Mouse (Mus musculus) adrenal gland, adult 10 weeks (tissue): Measurements from ENCODE around the gene Tcp10b. TPM values are rescaled to one million over a fixed set of nuclear protein-coding genes. Genes with fewer than 3 reads are reported as not detected.

Source experiments
- polyA plus RNA-seq: library from polyadenylated mRNA; stranded (reverse); fragments of 350-450 nt; fragmentation: Illumina TruSeq; extraction: RNeasy Lipid Tissue Mini Kit (QIAGEN cat#74804); gene quantifications from one replicate; pipeline ENCODE4 v1.2.3, GENCODE M21; 2014; ENCODE audit warnings: low read depth, low replicate concordance

The Tcp10b gene
- polyA plus RNA-seq = 0.82 TPM

DNA sequence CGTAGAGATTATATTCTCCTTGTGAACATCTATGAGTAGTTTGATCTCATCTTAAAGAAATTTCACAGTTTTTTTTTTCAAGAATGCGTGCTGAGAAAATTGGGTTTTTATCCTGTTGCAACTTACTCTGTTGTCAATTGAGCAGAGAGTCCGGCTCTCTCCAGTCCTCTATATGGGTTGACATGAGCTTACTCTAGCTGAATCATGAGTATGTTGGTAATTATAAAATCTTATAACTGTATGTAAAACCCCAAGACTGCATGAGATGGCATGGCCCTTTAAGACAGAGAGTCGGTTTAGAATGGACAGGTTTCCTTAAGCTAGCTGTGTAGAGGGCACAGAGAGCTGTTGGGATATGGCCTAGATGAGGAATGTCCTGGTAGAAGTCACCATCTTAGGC lies at the start of gene Tcp10b:
Gene Tcp10b, plus strand, starts transcription at position 301 of the 400 bp plus-strand sequence.

DNA sequence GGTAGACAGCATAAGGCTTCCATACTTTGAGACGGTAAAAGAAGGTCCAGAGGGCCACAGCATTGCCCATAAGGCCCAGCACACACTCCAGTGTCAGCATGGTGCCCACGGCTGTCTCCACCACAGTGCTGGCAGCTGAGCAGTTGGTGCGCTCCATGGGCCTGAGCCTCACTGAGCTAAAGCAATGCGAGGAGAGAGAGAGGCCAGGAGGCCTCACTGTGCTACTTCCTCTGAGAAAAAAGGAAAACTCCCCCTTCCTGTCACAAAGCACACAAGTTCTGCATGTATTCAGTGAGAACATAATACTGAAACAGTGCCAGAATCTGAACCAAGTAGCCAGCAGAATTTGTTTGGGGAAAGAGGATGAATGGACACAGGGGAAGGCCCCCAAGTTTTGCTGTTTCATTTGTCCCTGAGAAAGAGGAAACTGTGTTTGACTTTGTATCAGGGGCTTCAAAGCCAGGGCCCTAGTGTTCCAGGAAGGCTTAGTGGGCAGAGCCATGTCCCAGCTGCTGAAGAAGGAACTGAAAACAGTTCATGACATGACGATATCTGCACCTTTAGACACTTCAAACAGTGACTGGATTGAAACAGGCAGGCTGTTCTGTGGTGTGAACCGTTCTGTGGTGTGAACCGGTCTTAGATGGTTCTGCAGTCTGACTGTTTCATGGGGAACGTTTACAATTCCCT lies 8.6 kb upstream of the Tcp10b start, which contains the start of gene Gpr31b:
Gene Gpr31b, minus strand, starts transcription at position 173 of the 690 bp plus-strand sequence.

DNA sequence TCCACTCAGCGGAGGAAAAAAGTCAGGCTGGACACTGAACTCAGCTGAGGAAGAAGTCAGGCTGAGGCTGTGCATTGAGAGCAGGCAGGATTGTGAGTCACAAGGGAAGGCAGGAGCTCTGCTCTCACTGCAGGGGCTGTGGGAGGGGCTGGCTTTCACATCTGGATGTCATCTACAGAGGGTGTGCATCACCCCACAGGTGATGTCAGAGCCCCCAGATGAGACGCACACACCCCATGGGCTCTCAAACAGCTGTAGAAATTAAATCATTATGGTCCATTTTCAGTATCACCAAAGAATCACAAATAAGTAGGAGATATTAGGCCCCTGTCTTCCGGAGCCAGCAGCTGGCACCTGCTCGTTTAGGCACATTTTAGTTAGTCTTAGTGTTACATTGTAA lies 70.8 kb downstream of the Tcp10b start, which contains the start of gene Unc93a:
Gene Unc93a, minus strand, starts transcription at position 101 of the 400 bp plus-strand sequence.

Other genes starting within 250 kb of the Tcp10b start
- not detected for gene Mas1, start 193.0 kb upstream of the Tcp10b start, polyA plus RNA-seq
- not detected for gene Mrgprh, start 185.1 kb upstream of the Tcp10b start, polyA plus RNA-seq
- gene Pnldc1, start 150.9 kb upstream of the Tcp10b start, polyA plus RNA-seq = not detected
- gene Tcp1, start 145.4 kb upstream of the Tcp10b start, polyA plus RNA-seq = 528 TPM
- 108 TPM for gene Mrpl18, start 144.8 kb upstream of the Tcp10b start, polyA plus RNA-seq
- 1.2 TPM for gene Acat3, start 120.5 kb upstream of the Tcp10b start, polyA plus RNA-seq
- 53.4 TPM for gene Acat2, start 100.4 kb upstream of the Tcp10b start, polyA plus RNA-seq
- gene Wtap, start 66.9 kb upstream of the Tcp10b start, polyA plus RNA-seq = 152 TPM
- gene Sod2, start 54.3 kb upstream of the Tcp10b start, polyA plus RNA-seq = 161 TPM
- not detected for gene Gpr31b, start 8.8 kb upstream of the Tcp10b start, polyA plus RNA-seq
- gene Unc93a, start 70.7 kb downstream of the Tcp10b start, polyA plus RNA-seq = not detected
- not detected for gene Smok2a, start 160.1 kb downstream of the Tcp10b start, polyA plus RNA-seq
- gene Smok2b, start 169.2 kb downstream of the Tcp10b start, polyA plus RNA-seq = not detected